Mouse (Mus musculus) gastrocnemius, postnatal 14 days (tissue): Measurements from ENCODE around the gene Calm3. TPM values are rescaled to one million over a fixed set of nuclear protein-coding genes. Genes with fewer than 3 reads are reported as not detected.
"Not testable (repeated sequence)": the region's sequence is repeated elsewhere in the genome, so short reads cannot be mapped to it uniquely, and the experiment has no call there.

ENCODE experiments used
- DNase-seq: peaks from one replicate; pipeline ENCODE4 v3.0.0; 2021; ENCODE audit warnings: mixed read lengths
- intact Hi-C: fragments of 180-260 bp; cut with DNase I; formaldehyde crosslinking; loops from one replicate; pipeline ENCODE4 v1.15.1; 2025; ENCODE audit warnings: low total_unique reads
- long read RNA-seq, 2 experiments: library from polyadenylated mRNA; stranded (forward); transcript quantifications; one replicate each; pipeline ENCODE4 v2.0.0; 2021
- total RNA-seq, 2 experiments: library from RNA; stranded (reverse); gene quantifications; 2 replicates each; pipeline ENCODE4 v1.2.3; 2021

Calm3 gene
- total RNA-seq = 100 to 1,000 TPM; 247 to 276 TPM
- long read RNA-seq, experiment 1, transcript Calm3-201 (6 exons, 2,290 nt) = major isoform, 333 of 372 reads
- long read RNA-seq, experiment 1, partial matches to known transcripts = 7 of 372 reads
- long read RNA-seq, experiment 1, other reads (novel, unspliced or antisense) = 32 of 372 reads
- long read RNA-seq, experiment 2, transcript Calm3-201 (6 exons, 2,290 nt) = major isoform, 341 of 379 reads
- long read RNA-seq, experiment 2, partial matches to known transcripts = 7 of 379 reads
- long read RNA-seq, experiment 2, other reads (novel, unspliced or antisense) = 31 of 379 reads

DNA sequence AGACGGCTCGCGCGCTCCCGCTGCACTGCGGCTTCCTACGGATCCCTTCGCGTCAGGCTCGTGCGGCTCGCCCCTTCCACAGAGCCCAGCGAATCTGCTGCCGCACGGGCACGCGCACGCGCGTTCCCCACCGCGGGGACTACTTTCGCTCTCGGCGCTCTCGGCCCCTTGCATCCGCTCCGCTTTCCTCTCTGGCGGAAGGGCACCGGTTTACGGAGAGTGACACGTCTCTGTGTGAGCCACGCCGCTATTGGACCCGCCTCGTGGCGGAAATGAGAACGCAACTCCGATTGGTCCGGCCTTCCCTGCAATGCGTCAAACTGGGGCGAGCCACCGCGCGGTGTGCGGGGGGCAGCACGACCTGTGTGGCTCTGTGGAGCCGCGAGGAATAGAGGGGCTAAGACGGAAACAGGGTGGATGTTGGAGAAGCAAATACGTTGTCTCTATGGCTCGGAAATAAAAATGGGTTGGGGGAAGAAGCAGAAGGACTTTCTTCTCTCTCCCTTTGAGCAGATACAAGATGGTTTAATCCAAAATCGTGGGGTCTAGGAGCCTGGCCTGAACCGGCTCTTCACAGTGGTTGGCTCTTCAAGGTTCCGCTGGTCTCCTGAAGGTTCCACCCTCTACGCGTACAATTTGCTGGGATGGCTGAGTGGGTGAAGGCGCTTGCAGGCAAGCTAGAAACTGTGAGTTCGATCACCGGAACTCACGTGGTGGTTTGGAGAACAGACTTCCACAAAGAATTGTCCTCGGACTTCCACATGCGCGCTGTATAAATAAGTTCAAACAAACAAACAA is at the start of gene Calm3:
Gene Calm3 (minus strand): TSS at position 78 of the 798 bp plus-strand sequence.
- intact Hi-C loops = no loop called here
- DNase-seq = peak; percentile 99

DNA sequence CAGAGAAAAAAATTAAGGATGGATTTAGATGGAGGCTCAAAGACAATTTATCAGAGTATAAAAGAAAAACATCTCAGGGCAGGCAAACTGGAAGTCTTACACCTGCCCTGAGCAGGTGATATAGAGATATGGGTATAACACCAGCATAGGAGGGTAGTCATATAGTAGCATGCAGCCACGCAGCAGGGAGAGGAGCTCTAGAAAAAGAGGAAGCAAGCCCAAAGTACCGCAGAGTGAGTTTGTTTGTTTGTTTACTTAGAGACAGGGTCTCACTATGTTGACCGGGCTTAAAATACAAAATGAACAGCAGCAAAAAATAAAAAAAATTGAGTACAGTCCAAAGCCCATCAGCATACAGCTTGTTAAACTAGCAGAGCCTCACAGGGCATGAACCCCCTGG is 47.2 kb upstream of the Calm3 start:
- intact Hi-C loops = no loop called here
- no peak for DNase-seq

DNA sequence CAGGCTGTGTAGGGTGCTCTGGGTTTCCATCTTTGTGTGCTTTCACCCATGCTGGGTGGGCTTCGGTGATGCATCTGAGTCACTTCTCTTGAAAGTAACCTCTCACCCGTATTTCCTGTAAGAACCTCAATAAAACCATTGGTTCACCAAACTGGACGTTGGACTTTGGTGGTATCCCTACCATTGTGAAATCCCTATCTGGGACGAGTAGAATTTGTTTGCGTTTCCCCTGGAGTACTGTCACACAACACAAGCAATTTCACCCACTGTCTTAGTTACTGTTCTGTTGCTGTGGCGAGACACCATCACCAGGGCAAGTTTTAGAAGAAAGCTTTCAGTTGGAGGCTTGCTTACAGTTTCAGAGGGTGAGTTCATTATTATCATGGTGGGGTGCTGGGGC is 44.5 kb upstream of the Calm3 start:
- intact Hi-C loops = no loop called here
- no peak for DNase-seq

DNA sequence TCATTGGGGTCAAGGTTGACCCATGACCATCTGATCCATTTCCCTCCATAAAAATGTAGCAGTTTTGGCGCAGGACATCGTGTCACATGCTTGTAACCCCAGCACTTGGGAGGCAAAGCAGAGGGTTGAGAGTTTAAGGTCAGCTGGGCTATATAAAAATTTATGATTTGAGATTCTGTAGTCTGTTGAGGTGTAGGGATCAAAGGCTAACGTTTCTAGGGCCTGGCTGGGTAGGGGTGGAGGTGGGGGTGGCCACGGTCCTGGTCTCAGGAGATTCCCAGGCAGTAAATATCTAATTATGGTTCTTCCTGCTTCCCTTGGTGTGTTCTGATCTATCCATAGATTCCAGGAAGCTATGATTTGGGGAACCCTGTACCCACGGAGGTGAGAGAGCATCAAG is 37.8 kb upstream of the Calm3 start:
- no peak for DNase-seq
- intact Hi-C loops = no loop called here

DNA sequence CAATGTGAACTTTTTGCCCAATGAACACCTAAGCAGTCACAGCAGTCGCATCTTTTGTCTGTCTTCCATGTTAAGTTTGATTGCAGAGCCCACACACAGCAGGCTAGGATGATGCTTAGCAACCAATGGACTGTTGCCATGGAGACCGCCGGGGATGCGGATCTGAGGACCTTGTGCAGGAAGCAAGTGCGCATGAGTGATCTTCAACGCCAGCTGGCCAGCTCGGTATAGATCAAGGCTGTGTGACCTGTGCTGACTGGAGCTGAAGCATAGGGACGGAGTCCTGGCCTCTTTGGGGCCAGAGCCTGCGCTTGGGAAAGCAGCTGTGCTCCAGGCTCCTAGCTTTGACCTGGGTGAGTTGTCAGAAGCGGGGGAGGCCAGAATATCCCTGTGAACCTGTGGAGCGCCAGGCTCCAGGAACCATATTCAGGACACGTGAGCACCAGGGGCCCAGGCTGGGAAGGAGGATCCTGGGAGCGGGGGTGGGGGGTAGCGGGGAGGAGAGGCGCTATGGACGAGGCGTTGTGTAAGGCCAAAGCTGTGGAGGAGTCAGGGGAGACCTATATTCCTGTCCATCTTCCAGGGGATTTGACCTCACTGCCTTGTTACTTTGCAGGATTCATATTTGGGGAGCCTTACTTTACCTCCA is 35.7 kb upstream of the Calm3 start, which contains the start of gene Pnmal1:
Gene Pnmal1 (plus strand): TSS at position 141 of the 649 bp plus-strand sequence.
- DNase-seq = no peak
- intact Hi-C loops = no loop called here

DNA sequence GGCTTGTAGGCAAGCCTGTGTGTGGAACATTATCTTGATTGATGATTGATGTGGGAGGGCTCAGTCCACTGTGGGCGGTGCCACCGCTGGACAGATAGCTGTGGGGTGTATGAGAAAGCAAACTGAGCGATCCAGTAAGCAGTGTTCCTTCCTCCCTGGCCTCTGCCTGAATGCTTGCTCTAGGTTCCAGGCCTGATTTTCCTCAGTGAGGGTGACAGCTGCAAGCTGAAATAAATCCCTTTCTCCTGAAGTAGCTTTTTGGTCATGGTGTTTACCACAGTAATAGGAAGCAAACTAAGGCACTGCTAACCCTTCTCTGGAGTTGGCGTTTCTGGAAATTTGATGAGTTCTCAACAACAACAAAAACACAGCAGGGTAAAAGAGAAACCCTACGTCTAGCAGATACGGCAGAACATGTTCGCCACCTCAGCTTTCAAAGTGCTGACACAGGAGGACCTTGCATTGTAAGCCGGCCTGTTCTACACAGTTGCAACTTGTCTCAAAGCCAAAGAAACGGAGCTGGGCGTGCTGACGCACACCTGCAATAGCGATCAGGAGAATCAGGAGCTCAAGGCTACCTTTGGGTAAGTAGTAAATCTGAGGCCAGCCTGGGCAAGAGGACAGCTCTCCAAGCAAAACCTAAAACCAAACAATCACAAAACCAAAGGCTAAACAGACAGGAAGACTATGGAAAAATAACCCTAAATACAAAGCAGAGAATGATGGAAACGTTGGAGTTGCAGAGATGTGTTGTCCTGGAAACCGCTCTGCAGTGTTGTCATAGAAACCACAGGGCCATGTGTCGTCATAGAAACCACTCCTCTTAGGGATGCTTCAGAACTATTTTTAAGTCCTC is 32.7 kb upstream of the Calm3 start:
- DNase-seq = no peak
- intact Hi-C loops = no loop called here

DNA sequence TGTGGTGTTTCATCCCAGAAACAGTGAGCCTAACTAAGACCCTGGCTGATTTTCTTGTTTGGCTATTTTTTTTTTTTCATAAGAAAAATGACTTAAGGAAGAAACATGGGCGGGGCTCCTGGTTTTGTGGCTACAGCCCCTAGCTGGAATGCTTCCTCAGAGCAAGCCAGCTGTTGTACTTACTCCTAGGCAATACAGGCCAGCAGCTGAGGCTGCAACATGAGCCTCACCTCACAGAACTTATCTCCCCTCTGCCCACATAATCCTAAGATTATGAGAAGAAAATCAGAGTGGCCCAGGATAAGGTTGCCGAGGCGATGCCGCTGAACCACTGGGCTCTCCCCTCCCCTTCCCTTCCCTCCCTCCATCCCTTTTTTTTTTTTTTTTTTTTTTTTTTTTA is 31.8 kb upstream of the Calm3 start:
- no peak for DNase-seq
- intact Hi-C loops = no loop called here

DNA sequence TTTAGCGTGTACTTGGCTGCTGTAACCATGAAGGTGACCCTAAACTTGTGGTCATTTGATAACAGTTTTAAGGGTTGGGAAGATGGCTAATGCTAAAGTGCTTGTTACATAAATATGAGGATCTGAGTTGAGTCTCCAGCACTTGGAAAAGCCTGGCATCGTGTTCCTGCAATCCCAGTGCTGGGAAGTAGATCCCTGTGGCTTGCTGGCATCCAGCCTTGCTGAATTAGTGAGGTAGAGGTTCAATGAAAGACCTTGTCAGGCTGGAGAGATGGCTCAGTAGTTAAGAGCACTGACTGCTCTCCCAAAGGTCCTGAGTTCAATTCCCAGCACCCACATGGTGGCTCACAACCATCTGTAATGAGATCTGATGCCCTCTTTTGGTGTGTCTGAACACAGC is 29.9 kb upstream of the Calm3 start:
- intact Hi-C loops = not testable (repeated sequence)

DNA sequence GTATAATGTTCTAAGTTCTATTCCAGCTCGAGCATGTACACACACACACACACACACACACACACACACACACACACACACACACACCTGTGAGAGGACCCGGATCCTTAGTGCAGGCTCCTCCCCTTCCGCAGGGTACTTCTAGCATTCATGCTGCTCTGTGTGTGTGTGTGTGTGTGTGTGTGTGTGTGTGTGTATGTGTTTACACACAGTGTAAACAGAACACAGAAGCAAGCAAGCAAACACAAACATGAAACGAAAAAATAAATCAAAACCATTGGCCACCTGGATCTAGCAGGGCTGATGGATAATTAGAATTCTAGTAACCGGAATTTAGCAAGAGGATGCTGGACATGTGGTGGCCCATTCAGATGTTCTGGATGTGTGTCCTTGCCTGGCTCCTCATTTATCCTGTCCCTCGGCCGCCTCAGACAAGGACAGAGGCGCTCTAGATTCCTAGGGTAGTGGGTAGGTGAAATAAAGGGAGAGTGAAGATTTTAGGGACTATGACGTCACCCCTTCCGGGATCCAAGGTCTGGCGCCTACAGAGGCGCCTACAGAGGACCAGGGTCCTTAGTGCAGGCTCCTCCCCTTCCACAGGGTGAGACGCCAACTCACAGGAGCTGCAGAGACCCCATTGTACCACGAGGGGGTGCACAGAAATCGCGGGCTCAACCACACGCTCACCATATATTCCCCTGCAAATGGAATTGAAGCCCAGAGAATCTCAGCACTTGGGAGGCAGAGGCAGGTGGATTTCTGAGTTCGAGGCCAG is 27.1 kb upstream of the Calm3 start:
- intact Hi-C loops = loop anchor here (2.0 kb wide), 2 partner anchors 50 to 116 kb away; no protein-coding TSS in a partner anchor
- peak; percentile 79 for DNase-seq

More for the DNA sequence above, 29.9 kb upstream of the Calm3 start:
- DNase-seq = not testable (repeated sequence)

DNA sequence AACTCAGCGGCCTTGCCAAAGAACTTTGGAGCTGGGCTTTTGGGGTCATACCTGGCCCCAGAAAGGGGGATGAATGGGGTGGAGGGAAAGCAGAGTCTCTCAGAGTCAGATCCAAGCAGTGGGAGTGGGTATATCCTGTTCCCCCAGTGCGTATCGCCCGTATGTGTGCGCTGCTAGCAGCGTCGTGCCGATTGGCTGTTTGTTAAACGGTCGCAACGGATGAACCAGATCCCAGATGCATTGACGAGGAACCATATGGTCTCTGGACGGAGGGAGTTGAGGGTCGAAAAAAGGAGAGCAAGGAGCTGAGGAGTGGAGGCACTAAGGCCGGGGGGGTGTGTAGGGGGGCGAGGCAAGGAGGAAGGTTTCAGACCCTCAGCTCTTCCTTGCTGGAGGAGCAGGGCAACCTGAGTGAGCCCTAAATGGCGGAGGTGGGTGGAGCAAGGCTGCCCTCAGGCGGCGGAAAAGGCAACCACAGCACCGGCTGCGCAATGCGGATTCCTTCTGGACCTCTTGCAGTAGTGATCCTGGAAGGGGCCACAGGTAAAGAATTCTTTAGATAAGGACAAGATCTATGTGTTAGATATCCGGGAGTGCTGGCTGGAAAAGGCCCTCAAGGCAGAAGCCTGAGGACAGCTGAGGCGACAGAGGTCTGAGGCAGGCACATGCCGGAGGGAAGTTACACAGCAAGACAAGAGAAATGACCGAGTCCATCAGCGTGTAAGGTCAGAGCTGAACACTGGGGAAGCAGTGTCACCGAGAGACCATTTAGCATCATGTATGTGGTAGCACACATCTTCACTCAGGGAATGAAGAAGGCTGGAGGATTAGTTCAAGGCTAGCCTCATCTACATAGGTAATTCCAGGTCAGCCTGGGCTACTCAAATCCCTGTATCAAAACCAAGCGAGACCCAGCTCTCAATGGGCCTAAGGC is 26.3 kb upstream of the Calm3 start:
- peak; percentile 74 for DNase-seq
- intact Hi-C loops = loop anchor here (2.0 kb wide), 3 partner anchors 15 to 117 kb away; no protein-coding TSS in a partner anchor

DNA sequence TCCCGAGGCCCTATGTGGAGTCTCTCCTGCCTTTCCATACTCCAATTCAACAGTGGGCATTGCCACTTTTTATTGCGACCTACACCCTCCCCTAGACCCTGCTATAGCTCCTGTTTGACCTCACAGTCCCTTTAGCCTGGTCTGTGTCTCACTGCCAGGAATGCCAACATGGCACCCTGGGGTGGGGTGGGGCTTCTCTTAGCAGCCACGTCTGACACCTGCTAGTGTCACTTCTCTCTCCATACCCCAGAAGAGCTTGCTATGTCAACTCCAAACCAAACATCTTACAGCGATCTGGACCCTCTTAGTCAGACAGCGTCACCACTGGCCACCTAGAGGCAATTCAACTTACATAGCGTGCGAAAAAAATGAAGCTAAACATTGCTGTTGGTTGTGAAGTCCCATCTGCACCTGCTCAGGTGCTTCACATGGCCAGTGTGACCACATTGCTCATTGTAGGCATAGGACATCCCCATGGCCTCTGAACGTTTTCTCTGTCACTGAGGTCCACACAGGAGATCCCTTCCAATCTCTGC is 25.1 kb upstream of the Calm3 start:
- intact Hi-C loops = loop anchor here (2.0 kb wide), 1 partner anchor 14 kb away; no protein-coding TSS in a partner anchor
- DNase-seq = no peak

DNA sequence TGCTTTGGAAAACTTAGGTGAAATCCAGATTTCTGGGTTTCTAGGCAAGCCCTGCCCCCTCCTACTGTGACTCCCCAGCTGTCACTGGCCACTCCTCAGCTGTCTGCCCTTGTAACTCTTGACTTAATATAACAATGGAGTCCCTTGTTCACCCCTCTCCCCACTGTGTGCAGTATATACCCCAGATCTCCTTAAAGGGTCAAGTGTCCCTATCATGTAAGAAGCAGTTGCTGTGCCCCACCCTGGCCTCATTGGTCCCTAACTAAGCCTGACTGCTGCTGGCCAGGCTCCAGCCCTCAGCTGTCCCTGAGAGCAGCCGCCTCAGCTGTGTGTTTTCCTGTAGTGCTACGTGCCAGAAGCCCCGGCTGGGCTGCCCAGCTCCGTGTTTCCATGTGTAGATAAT is 24.0 kb upstream of the Calm3 start:
- DNase-seq = peak; percentile 76

DNA sequence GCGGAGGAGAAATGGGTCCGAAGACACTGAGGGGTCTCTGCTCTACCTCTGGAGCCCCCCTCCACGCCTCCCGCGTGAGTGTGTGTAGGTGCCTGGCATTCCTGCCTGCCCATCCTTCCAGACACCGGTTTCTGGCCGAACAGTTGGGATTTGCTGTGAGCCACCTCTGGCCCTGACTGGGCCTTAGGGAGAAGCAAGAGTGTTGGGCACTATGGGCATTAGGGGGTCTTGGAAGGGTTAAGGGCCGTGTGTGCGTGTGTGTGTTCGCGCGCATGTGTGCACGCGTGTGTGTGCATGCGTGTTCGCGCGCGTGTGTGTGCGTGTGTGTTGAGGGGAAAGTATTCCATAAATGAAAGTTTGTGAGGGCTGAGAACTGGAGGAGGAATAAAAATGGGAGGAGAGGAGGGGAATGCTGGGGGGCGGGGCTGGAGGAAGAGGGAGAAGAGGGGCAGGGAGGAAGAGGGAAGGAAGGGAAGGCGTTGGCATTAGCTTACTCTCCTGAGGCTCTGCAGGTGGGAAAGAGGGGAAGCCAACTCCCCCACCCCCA is 23.5 kb upstream of the Calm3 start:
- DNase-seq = peak; percentile 42
- intact Hi-C loops = no loop called here

More for the DNA sequence above, 24.0 kb upstream of the Calm3 start:
- intact Hi-C loops = loop anchor here (2.0 kb wide), 1 partner anchor 13 kb away; no protein-coding TSS in a partner anchor

DNA sequence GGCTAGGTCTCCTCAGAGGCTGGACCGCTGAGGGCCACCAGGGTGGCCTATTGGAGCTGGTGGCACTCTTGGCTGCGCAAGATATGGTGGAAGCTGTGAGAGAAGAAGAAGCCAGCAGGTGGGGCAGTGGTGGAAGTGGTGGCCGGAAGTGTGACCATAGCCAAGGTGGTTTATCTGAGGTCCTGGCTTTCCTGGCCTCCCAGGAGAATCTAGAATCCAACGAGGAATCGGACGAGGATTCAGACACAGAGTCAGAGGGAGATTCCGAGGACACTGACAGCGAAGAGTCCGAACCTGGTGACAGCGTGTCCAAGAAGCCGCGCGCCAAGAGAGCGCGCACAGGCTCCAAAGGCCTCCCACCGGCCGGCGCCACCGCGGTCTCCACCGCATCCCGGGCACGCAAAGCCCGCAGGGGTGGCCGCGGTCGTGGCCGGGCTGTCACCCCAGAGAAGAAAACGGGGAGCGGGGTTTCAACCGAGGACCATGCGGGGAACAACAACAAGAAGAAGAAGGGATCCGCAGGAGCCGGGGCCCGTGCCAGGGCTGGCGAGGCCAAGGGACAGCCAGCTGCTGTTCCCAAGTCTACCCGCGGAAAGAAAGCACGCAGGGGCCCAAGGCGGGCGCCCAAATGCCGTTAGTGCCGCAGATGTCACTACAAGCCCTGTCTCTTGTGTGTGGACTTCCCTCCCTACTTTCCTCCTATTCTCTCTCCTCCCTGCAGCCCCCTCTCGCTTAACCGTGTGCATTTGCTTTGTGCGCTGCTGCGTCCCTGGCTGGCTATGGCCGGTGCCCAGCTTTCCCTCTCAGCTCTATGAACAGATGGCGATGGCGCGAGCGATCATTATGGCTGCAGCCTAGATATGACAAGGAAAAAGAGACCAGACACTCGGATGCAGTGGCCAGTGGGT is 22.8 kb upstream of the Calm3 start:
- intact Hi-C loops = no loop called here
- peak; percentile 61 for DNase-seq

DNA sequence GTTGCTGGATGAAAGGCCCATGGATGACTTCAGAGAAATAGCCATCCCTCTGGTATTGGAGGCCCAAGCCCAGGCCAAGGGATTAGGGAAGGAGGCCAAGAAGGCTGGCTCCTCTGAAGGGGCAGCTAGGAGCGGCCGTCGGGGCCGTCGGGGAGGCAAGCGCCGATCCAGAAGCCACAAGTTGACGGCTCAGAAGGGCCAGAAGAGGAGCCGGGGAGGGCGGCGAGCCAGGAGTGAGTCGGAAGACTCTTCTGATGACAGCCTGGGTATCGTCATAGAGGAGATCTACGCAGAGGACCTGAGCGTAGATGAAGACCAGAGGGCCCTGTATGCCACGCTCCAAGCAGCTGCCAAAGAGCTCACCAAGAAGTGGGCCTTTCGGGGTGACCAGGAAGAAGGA is 21.5 kb upstream of the Calm3 start:
- intact Hi-C loops = no loop called here

DNA sequence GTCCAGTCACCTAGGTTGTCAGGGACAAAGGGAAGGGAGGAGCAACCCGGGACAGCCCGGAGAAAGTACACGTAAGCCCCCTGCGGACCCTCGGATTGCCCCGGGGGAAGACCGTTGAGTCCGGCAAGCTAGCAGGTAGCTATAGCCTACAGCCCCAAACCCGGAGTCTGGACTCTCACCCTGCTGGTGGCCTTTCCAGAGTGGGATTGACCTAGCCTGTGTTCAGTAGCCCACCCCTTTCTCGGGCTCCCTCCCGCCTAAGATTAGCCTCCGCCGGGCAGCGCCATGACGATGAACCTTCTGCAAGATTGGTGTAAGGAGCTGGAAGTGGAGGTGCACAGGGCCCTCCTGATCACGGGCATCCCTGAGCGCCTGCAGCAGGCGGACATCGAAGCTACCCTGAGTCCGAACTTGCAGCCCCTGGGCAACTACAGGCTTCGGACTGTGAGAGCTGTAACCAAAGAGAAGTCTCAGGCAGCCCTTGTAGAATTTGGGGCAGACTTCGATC is 20.9 kb upstream of the Calm3 start:
- intact Hi-C loops = no loop called here

More for the DNA sequence above, 21.5 kb upstream of the Calm3 start:
- no peak for DNase-seq

More for the DNA sequence above, 20.9 kb upstream of the Calm3 start:
- no peak for DNase-seq
